Mouse (Mus musculus): ENCODE measurements around the gene Trpm2. TPM values are rescaled to one million over a fixed set of nuclear protein-coding genes. Genes with fewer than 3 reads are reported as not detected.
A peak's percentile ranks its signal among the peaks of the same experiment; 100 is the strongest.

Gene Trpm2
- total and polyA plus RNA-seq, 3 experiments = 0.16 to 0.34 TPM; not detected in 1

- Histone ChIP-seq H3K4me3 (replicated peaks in 1 of 3; ENCODE audit: low read depth in 2 of 3, low read length in 2 of 3, poor library complexity in 1 of 3) (peak overlapping the region in 1 of 3 experiments; percentile 32), H3K36me3 (replicated peaks in 1 of 2; ENCODE audit: control insufficient read depth in 1 of 2, insufficient read depth in 1 of 2, low read length in 1 of 2) (no peaks in the 10 kb centered on the region), H3K4me2 (ENCODE audit: insufficient read depth, low read depth, poor library complexity, severe bottlenecking) (peak overlapping the region; percentile 76), H3K4me1 (ENCODE audit: control insufficient read depth in 1 of 2, insufficient read depth in 2 of 2) (peaks cover 0 to 3% of the 10 kb centered on the region in 2 experiments; a peak in 2 of 4 replicates), H3K79me2 (replicated peaks; ENCODE audit: control insufficient read depth, extremely low read depth, insufficient read depth, poor library complexity, severe bottlenecking) (no peaks in the 10 kb centered on the region), H3K27me3 (replicated peaks) (peaks cover 16% of the 10 kb centered on the region), H3K9me3 (replicated peaks; ENCODE audit: low read length) (peaks cover 12% of the 10 kb centered on the region), H3K27ac (ENCODE audit: insufficient read depth, low read depth) (no peak overlapping the region), H3K9ac (ENCODE audit: insufficient read depth, low read depth) (0 out of 2 replicates have a peak overlapping the region, but pooled peaks have one; percentile 56)
- DNase-seq (ENCODE audit: extremely low read depth) = peak; percentile 81
- in situ Hi-C loops (cut with MboI; ENCODE audit: low pct_ligation_motif_present, low pct_unique_long_range_greater_than_20kb, low sequenced_read_pairs) (no loop called here), dilution Hi-C loops (cut with MboI; ENCODE audit: extremely low pct_ligation_motif_present, extremely low pct_unique_long_range_greater_than_20kb, low sequenced_read_pairs) (no loop called here)
- TF ChIP-seq TBP (conservative IDR thresholded peaks at IDR 0.05; ENCODE audit: low read depth, low read length) = no peak
- no peak for TF ChIP-seq ZMIZ1 (IDR thresholded peaks at IDR 0.05; ENCODE audit: low read depth, low read length)
- no peak for TF ChIP-seq USF2 (conservative IDR thresholded peaks at IDR 0.05; ENCODE audit: low read depth, low read length)
- no peak for TF ChIP-seq RCOR1 (conservative IDR thresholded peaks at IDR 0.05; ENCODE audit: low read depth, low read length)
- TF ChIP-seq JUN (IDR thresholded peaks at IDR 0.05; ENCODE audit: insufficient read depth, low read depth, low read length) = no peak
- no peak for TF ChIP-seq POLR2A (IDR thresholded peaks at IDR 0.05; ENCODE audit: low read depth, low read length)
- TF ChIP-seq MAZ (IDR thresholded peaks at IDR 0.05; ENCODE audit: low read depth, low read length) = no peak
- TF ChIP-seq IRF4 (IDR thresholded peaks at IDR 0.05; ENCODE audit: low read depth, low read length) = peak; percentile 48; the same call in 1 of the 2 replicates
- no peak for TF ChIP-seq ETS1 (conservative IDR thresholded peaks at IDR 0.05; ENCODE audit: low read depth, low read length)
- no peak for TF ChIP-seq PAX5 (IDR thresholded peaks at IDR 0.05; ENCODE audit: low read length)
- TF ChIP-seq ZNF384 (IDR thresholded peaks at IDR 0.05; ENCODE audit: low read depth, low read length) = no peak
- TF ChIP-seq ZKSCAN1 (IDR thresholded peaks at IDR 0.05; ENCODE audit: borderline replicate concordance, low read depth, low read length) = no peak
- no peak for TF ChIP-seq MAFK (IDR thresholded peaks at IDR 0.05; ENCODE audit: insufficient replicate concordance, low read length)
- TF ChIP-seq GABPA (IDR thresholded peaks at IDR 0.05; ENCODE audit: insufficient replicate concordance, low read depth, low read length) = no peak
- peak; percentile 40; the same call in 1 of the 2 replicates for TF ChIP-seq CHD2 (IDR thresholded peaks at IDR 0.05; ENCODE audit: low read length)
- TF ChIP-seq UBTF (IDR thresholded peaks at IDR 0.05; ENCODE audit: low read depth, low read length) = no peak
- TF ChIP-seq E2F4 (IDR thresholded peaks at IDR 0.05; ENCODE audit: insufficient replicate concordance, low read depth, low read length) = no peak
- TF ChIP-seq BHLHE40 (IDR thresholded peaks at IDR 0.05; ENCODE audit: low read depth, low read length) = 0 out of 2 replicates have a peak, but pooled peaks have one; percentile 7
- no peak for TF ChIP-seq JUND (conservative IDR thresholded peaks at IDR 0.05; ENCODE audit: low read depth, low read length)
- no peak for TF ChIP-seq MYC (IDR thresholded peaks at IDR 0.05; ENCODE audit: low read depth, low read length)
- no peak for TF ChIP-seq TCF12 (IDR thresholded peaks at IDR 0.05; ENCODE audit: low read depth, low read length)
- no peak for TF ChIP-seq NRF1 (IDR thresholded peaks at IDR 0.05; ENCODE audit: low read depth, low read length)
- TF ChIP-seq EP300 (IDR thresholded peaks at IDR 0.05; ENCODE audit: low read length) = no peak
- TF ChIP-seq NELFE (IDR thresholded peaks at IDR 0.05; ENCODE audit: low read depth, low read length) = peak; percentile 32; the same call in 1 of the 2 replicates
- TF ChIP-seq ZC3H11A (IDR thresholded peaks at IDR 0.05; ENCODE audit: low read depth, low read length) = peak; percentile 55
- TF ChIP-seq CHD1 (IDR thresholded peaks at IDR 0.05; ENCODE audit: low read depth, low read length) = no peak
- no peak for TF ChIP-seq HCFC1 (IDR thresholded peaks at IDR 0.05; ENCODE audit: low read depth, low read length)
- TF ChIP-seq MAX (IDR thresholded peaks at IDR 0.05; ENCODE audit: low read length) = peak; percentile 17; the same call in 1 of the 2 replicates
- TF ChIP-seq RAD21 (IDR thresholded peaks at IDR 0.05; ENCODE audit: low read depth, low read length) = peak; percentile 88
- TF ChIP-seq MEF2A (IDR thresholded peaks at IDR 0.05; ENCODE audit: borderline replicate concordance, low read depth, low read length) = no peak
- TF ChIP-seq CTCF (conservative IDR thresholded peaks at IDR 0.05 in 1 of 2, IDR thresholded peaks at IDR 0.05 in 1 of 2; ENCODE audit: low read depth in 2 of 2, low read length in 2 of 2) = peak; percentile 89 to 97
- no peak for TF ChIP-seq USF1 (IDR thresholded peaks at IDR 0.05; ENCODE audit: low read depth, low read length)
- peak; percentile 34; the same call in 1 of the 2 replicates for TF ChIP-seq MXI1 (IDR thresholded peaks at IDR 0.05; ENCODE audit: low read depth, low read length)
- TF ChIP-seq SIN3A (IDR thresholded peaks at IDR 0.05; ENCODE audit: low read length) = peak; percentile 55; the same call in 1 of the 2 replicates
- TF ChIP-seq SMC3 (IDR thresholded peaks at IDR 0.05; ENCODE audit: low read depth, low read length) = peak; percentile 84
- TF ChIP-seq ELF1 (IDR thresholded peaks at IDR 0.05; ENCODE audit: low read depth, low read length) = no peak; the same call in 1 of the 2 replicates
- no peak for TF ChIP-seq KAT2A (IDR thresholded peaks at IDR 0.05; ENCODE audit: insufficient replicate concordance, low read length)
- no peak for TF ChIP-seq POLR2AphosphoS2 (IDR thresholded peaks at IDR 0.05; ENCODE audit: low read depth, low read length)
Observed at GRCm38 (mm10) chr10:78018797-78019203, 48.4 kb upstream of the Trpm2 start.

Data from CH12.LX (cell line).